Mouse (Mus musculus) forebrain, embryonic 15.5 days (tissue): ENCODE data around the gene Trex1. TPM values are rescaled to one million over a fixed set of nuclear protein-coding genes. Genes with fewer than 3 reads are reported as not detected.
A peak's percentile ranks its signal among the peaks of the same experiment; 100 is the strongest.

Experiments used
- ATAC-seq: fragments of 200-750 bp; cut with Nextera tagmentation; replicated peaks from 2 replicates; pipeline ENCODE4 v1.8.0; 2017; ENCODE audit warnings: mild to moderate bottlenecking, moderate TSS enrichment, moderate library complexity
- H3K27ac ChIP-seq: fragments of 300-500 bp; sonication (generic); replicated peaks from 2 replicates; pipeline ENCODE4 v1.5.1; 2015; ENCODE audit warnings: mild to moderate bottlenecking, inconsistent platforms
- H3K27me3 ChIP-seq: fragments of 300-500 bp; sonication (generic); 2 replicates; pipeline ENCODE4 v1.6.1; 2015; ENCODE audit warnings: inconsistent platforms
- H3K36me3 ChIP-seq: fragments of 300-500 bp; sonication (generic); 2 replicates; pipeline ENCODE4 v1.6.1; 2015; ENCODE audit warnings: mild to moderate bottlenecking, inconsistent platforms
- H3K4me1 ChIP-seq: fragments of 300-500 bp; sonication (generic); 2 replicates; pipeline ENCODE4 v1.6.1; 2015; ENCODE audit warnings: inconsistent platforms
- H3K4me2 ChIP-seq: fragments of 300-500 bp; sonication (generic); replicated peaks from 2 replicates; pipeline ENCODE4 v1.6.1; 2015; ENCODE audit warnings: mild to moderate bottlenecking, inconsistent platforms
- H3K4me3 ChIP-seq: fragments of 300-500 bp; sonication (generic); 2 replicates; pipeline ENCODE4 v1.5.1; 2015; ENCODE audit warnings: mild to moderate bottlenecking, inconsistent platforms
- H3K9ac ChIP-seq: fragments of 300-500 bp; sonication (generic); replicated peaks from 2 replicates; pipeline ENCODE4 v1.6.1; 2015; ENCODE audit warnings: mild to moderate bottlenecking, inconsistent platforms
- H3K9me3 ChIP-seq: fragments of 300-500 bp; sonication (generic); 2 replicates; pipeline ENCODE4 v1.6.1; 2016; ENCODE audit warnings: inconsistent platforms
- WGBS: fragments of 180-500 bp; shearing (Covaris S2); methylation state at CpG from one replicate; pipeline ENCODE4 v1.1.7; 2015; ENCODE audit warnings: mixed read lengths; 5-methylcytosine and 5-hydroxymethylcytosine counted together
- polyA plus RNA-seq: library from polyadenylated mRNA; unstranded; fragments of >200 nt; fragmentation: Nextera tagmentation; extraction: Ambion mirVana; gene quantifications from 2 replicates; pipeline ENCODE4 v1.2.1, GENCODE M21; 2015

The Trex1 gene
- polyA plus RNA-seq, 1 experiment from 2014 or later = 16.7 TPM

- H3K27me3 ChIP-seq = no peaks in the 10 kb centered on the region
- H3K27ac ChIP-seq = no peak overlapping the region
- H3K36me3 ChIP-seq = peaks cover 27% of the 10 kb centered on the region
- H3K9ac ChIP-seq = no peak overlapping the region
- no peak overlapping the region for H3K4me3 ChIP-seq
- H3K4me2 ChIP-seq = no peak overlapping the region
- ATAC-seq = no peak
- H3K4me1 ChIP-seq = peaks cover 22% of the 10 kb centered on the region
- WGBS = 93% methylated on average over 17 of the region's 17 CpGs
- H3K9me3 ChIP-seq = no peaks in the 10 kb centered on the region
Measured at GRCm38 (mm10) chr9:109056081-109056690, 3.3 kb downstream of the Trex1 start.

- Histone ChIP-seq H3K27ac (peak overlapping the region; percentile 53; the same call in 1 of the 2 replicates), H3K36me3 (peaks cover 25% of the 10 kb centered on the region), H3K4me2 (peak overlapping the region; percentile 38), H3K9me3 (no peaks in the 10 kb centered on the region), H3K9ac (peak overlapping the region; percentile 14; the same call in 1 of the 2 replicates), H3K4me3 (peak overlapping the region; percentile 32), H3K4me1 (peaks cover 22% of the 10 kb centered on the region), H3K27me3 (no peaks in the 10 kb centered on the region)
- ATAC-seq = no peak
- WGBS = 89% methylated on average over 12 of the region's 12 CpGs
Measured at GRCm38 (mm10) chr9:109055271-109056030, 4.1 kb downstream of the Trex1 start.

GRCm38 (mm10) chr9:109054712-109055111, 4.8 kb downstream of the Trex1 start:
- Histone ChIP-seq H3K36me3 (peaks cover 25% of the 10 kb centered on the region), H3K27ac (peak overlapping the region; percentile 53), H3K4me3 (peak overlapping the region; percentile 32), H3K9me3 (no peaks in the 10 kb centered on the region), H3K4me2 (peak overlapping the region; percentile 38), H3K27me3 (no peaks in the 10 kb centered on the region), H3K9ac (peak overlapping the region; percentile 14; the same call in 1 of the 2 replicates), H3K4me1 (peaks cover 22% of the 10 kb centered on the region)
- WGBS = 7% methylated on average over 7 of the region's 7 CpGs
- peak; percentile 71 for ATAC-seq

GRCm38 (mm10) chr9:109053851-109054250, 5.7 kb downstream of the Trex1 start:
- Histone ChIP-seq H3K9ac (no peak overlapping the region), H3K9me3 (no peaks in the 10 kb centered on the region), H3K27me3 (no peaks in the 10 kb centered on the region), H3K4me1 (peaks cover 15% of the 10 kb centered on the region), H3K27ac (no peak overlapping the region), H3K4me2 (no peak overlapping the region), H3K36me3 (peaks cover 25% of the 10 kb centered on the region), H3K4me3 (no peak overlapping the region)
- WGBS = 79% methylated on average over 6 of the region's 6 CpGs
- no peak for ATAC-seq

GRCm38 (mm10) chr9:109053366-109053765, 6.2 kb downstream of the Trex1 start:
- no peak overlapping the region for H3K9ac ChIP-seq
- no peaks in the 10 kb centered on the region for H3K27me3 ChIP-seq
- H3K4me1 ChIP-seq = peaks cover 11% of the 10 kb centered on the region
- H3K4me2 ChIP-seq = no peak overlapping the region
- no peak for ATAC-seq
- H3K36me3 ChIP-seq = peaks cover 21% of the 10 kb centered on the region
- no peak overlapping the region for H3K27ac ChIP-seq
- H3K9me3 ChIP-seq = no peaks in the 10 kb centered on the region
- 73% methylated on average over 3 of the region's 3 CpGs for WGBS
- no peak overlapping the region for H3K4me3 ChIP-seq

- Histone ChIP-seq H3K4me3 (no peak overlapping the region), H3K4me2 (no peak overlapping the region), H3K9ac (no peak overlapping the region), H3K9me3 (no peaks in the 10 kb centered on the region), H3K27me3 (no peaks in the 10 kb centered on the region), H3K36me3 (peaks cover 14% of the 10 kb centered on the region), H3K27ac (no peak overlapping the region), H3K4me1 (peaks cover 11% of the 10 kb centered on the region)
- no peak for ATAC-seq
- WGBS = 89% methylated on average over 9 of the region's 9 CpGs
Measured at GRCm38 (mm10) chr9:109052490-109053260, 6.9 kb downstream of the Trex1 start.

GRCm38 (mm10) chr9:109051651-109052489, 7.7 kb downstream of the Trex1 start:
- Histone ChIP-seq H3K9ac (no peak overlapping the region), H3K27ac (no peak overlapping the region), H3K36me3 (peaks cover 6% of the 10 kb centered on the region), H3K4me3 (no peak overlapping the region), H3K4me1 (peaks cover 11% of the 10 kb centered on the region), H3K9me3 (no peaks in the 10 kb centered on the region), H3K4me2 (no peak overlapping the region), H3K27me3 (no peaks in the 10 kb centered on the region)
- WGBS = 91% methylated on average over 10 of the region's 10 CpGs
- no peak for ATAC-seq

GRCm38 (mm10) chr9:109051011-109051501, 8.5 kb downstream of the Trex1 start:
- Histone ChIP-seq H3K9me3 (no peaks in the 10 kb centered on the region), H3K27ac (no peak overlapping the region), H3K9ac (no peak overlapping the region), H3K4me1 (peaks cover 11% of the 10 kb centered on the region), H3K4me3 (no peak overlapping the region), H3K4me2 (no peak overlapping the region), H3K36me3 (no peaks in the 10 kb centered on the region), H3K27me3 (no peaks in the 10 kb centered on the region)
- WGBS = 92% methylated on average over 13 of the region's 13 CpGs
- no peak for ATAC-seq

- no peak overlapping the region for H3K27ac ChIP-seq
- WGBS = 82% methylated on average over 3 of the region's 3 CpGs
- H3K36me3 ChIP-seq = no peaks in the 10 kb centered on the region
- H3K4me2 ChIP-seq = no peak overlapping the region
- peaks cover 11% of the 10 kb centered on the region for H3K4me1 ChIP-seq
- no peak for ATAC-seq
- no peaks in the 10 kb centered on the region for H3K27me3 ChIP-seq
- no peaks in the 10 kb centered on the region for H3K9me3 ChIP-seq
- H3K9ac ChIP-seq = no peak overlapping the region
- no peak overlapping the region for H3K4me3 ChIP-seq
Measured at GRCm38 (mm10) chr9:109050674-109050997, 8.9 kb downstream of the Trex1 start.

GRCm38 (mm10) chr9:109049996-109050673, 9.4 kb downstream of the Trex1 start:
- 83% methylated on average over 9 of the region's 9 CpGs for WGBS
- H3K4me3 ChIP-seq = no peak overlapping the region
- no peak overlapping the region for H3K4me2 ChIP-seq
- H3K36me3 ChIP-seq = no peaks in the 10 kb centered on the region
- no peaks in the 10 kb centered on the region for H3K27me3 ChIP-seq
- no peaks in the 10 kb centered on the region for H3K9me3 ChIP-seq
- H3K27ac ChIP-seq = no peak overlapping the region
- H3K4me1 ChIP-seq = peaks cover 6% of the 10 kb centered on the region; the same call in 1 of the 2 replicates
- H3K9ac ChIP-seq = no peak overlapping the region
- ATAC-seq = no peak

- WGBS = 83% methylated on average over 7 of the region's 7 CpGs
- H3K36me3 ChIP-seq = no peaks in the 10 kb centered on the region
- no peak overlapping the region for H3K4me3 ChIP-seq
- H3K4me2 ChIP-seq = no peak overlapping the region
- H3K4me1 ChIP-seq = 0 out of 2 replicates have a peak, but pooled peaks cover 2% of the 10 kb centered on the region
- ATAC-seq = no peak
- no peaks in the 10 kb centered on the region for H3K9me3 ChIP-seq
- no peaks in the 10 kb centered on the region for H3K27me3 ChIP-seq
- H3K27ac ChIP-seq = no peak overlapping the region
- H3K9ac ChIP-seq = no peak overlapping the region
Measured at GRCm38 (mm10) chr9:109049316-109049715, 10.2 kb downstream of the Trex1 start.
